7 mouse cellular contexts compared by ENCODE assay signal in genomic region chr5:37288374-37288773, GRCm38 (mm10). TPM values are rescaled to one million over a fixed set of nuclear protein-coding genes. Genes with fewer than 3 reads are reported as not detected.
DNase-seq lines count a peak whose midpoint lies in the region; ATAC-seq and TF ChIP-seq lines count a peak whose summit lies in the region.

No protein-coding gene starts in this region.

- peak; percentile 20 to 32 for DNase-seq in B cell, adult 2 months
- peak; percentile 71 for DNase-seq in cerebellum, adult 11-12 months
- peak; percentile 34 for DNase-seq in forelimb bud, embryonic 11.5 days (ENCODE audit: low read depth, low spot score)
- DNase-seq in layer of hippocampus, adult 11-12 months (ENCODE audit: low spot score): peak; percentile 62
- DNase-seq in right cerebral cortex, postnatal 4 days: peak; percentile 57

- peaks cover 15% of the 10 kb centered on the region for H3K4me1 ChIP-seq in E14TG2a.4 (replicated peaks; ENCODE audit: low read depth, low read length)

- peak; percentile 78 for TF ChIP-seq CTCF in E14TG2a.4 (conservative IDR thresholded peaks at IDR 0.05; ENCODE audit: low read length)

- H3K4me3 ChIP-seq in E14TG2a.4 (replicated peaks; ENCODE audit: low read length): no peak overlapping the region

- no peaks in the 10 kb centered on the region for H3K9me3 ChIP-seq in E14TG2a.4 (ENCODE audit: low read length)

- peaks cover 90% of the 10 kb centered on the region for H3K36me3 ChIP-seq in E14TG2a.4 (ENCODE audit: insufficient read depth, low read length)

- no peaks in the 10 kb centered on the region for H3K27me3 ChIP-seq in E14TG2a.4 (ENCODE audit: insufficient read depth, low read length)

- peak; percentile 65 for ATAC-seq in megakaryocyte progenitor cell, adult 5-6 weeks (replicated peaks; ENCODE audit: poor library complexity)

RNA-seq across cellular contexts. Expression of gene Crmp1, which starts 46.6 kb away (rescaled TPM):
- total RNA-seq in megakaryocyte progenitor cell, adult 5-6 weeks (2015): not detected in 2 replicates
- total RNA-seq in megakaryocyte progenitor cell, adult 5-6 weeks (2017): not detected in 2 replicates

RNA-seq across cellular contexts. Expression of gene Evc, which starts 48.3 kb away (rescaled TPM):
- total RNA-seq in megakaryocyte progenitor cell, adult 5-6 weeks (2015): not detected in 2 replicates
- not detected in 2 replicates for total RNA-seq in megakaryocyte progenitor cell, adult 5-6 weeks (2017)

RNA-seq across cellular contexts. Expression of gene Evc2, which starts 49.9 kb away (rescaled TPM):
- 0.59 TPM in 1 of 2 replicates, not detected in the other for total RNA-seq in megakaryocyte progenitor cell, adult 5-6 weeks (2015)
- total RNA-seq in megakaryocyte progenitor cell, adult 5-6 weeks (2017): 0.10 TPM in 1 of 2 replicates, not detected in the other
